Mouse (Mus musculus): Measurements from ENCODE around the gene Ttc32. TPM values are rescaled to one million over a fixed set of nuclear protein-coding genes. Genes with fewer than 3 reads are reported as not detected.
A peak's percentile ranks its signal among the peaks of the same experiment; 100 is the strongest.

Gene Ttc32
- 18.0 and 22.7 TPM in 2 replicates for polyA plus RNA-seq (2012; rRNA removed)

GRCm38 (mm10) chr12:9029888-9030723, at the start of gene Ttc32:
Ttc32 (plus strand) TSS chr12:9029997.
- under 1% methylated on average over 69 of the region's 69 CpGs for WGBS

DNA sequence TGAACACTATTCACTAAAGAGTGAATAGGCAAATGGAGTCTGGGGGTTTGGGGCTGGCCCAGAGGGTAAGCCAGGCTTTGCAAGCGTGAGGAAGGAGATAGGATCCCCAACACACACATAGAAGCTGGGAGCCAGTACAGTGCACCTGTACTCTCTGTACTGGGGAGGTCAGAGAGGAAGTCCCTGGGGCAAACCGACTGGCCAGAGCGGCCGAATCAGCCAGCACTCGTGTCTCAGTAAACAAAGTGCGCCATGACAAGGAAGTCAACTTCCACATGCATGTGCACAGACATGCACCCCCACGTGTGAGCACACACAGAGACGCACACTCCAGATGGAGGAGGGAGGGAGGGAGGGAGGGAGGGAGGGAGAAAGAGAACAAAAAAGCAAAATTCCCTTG, 36.6 kb upstream of the Ttc32 start:
- no peak overlapping the region for H3K4me3 ChIP-seq (ENCODE audit: insufficient read depth, low read depth, low read length)
- no peaks in the 10 kb centered on the region for H3K36me3 ChIP-seq (ENCODE audit: control insufficient read depth, insufficient read depth, low read length)
- WGBS, result 69% methylated on average over 8 of the region's 8 CpGs
- H3K4me1 ChIP-seq (ENCODE audit: control insufficient read depth, insufficient read depth, low read length), result no peaks in the 10 kb centered on the region
- no peak overlapping the region for H3K27ac ChIP-seq (ENCODE audit: insufficient read depth, low read depth, low read length)
- H3K27me3 ChIP-seq (replicated peaks; ENCODE audit: control insufficient read depth, insufficient read depth, low read length), result no peaks in the 10 kb centered on the region
- TF ChIP-seq CTCF (conservative IDR thresholded peaks at IDR 0.05; ENCODE audit: insufficient read depth, insufficient read length, low read depth, low read length) (no peak), POLR2A (IDR thresholded peaks at IDR 0.05; ENCODE audit: low read depth, low read length) (no peak)
- DNase-seq, result no peak

More at GRCm38 (mm10) chr12:9029888-9030723, at the start of gene Ttc32:
- DNase-seq, result peak; percentile 98
- H3K4me1 ChIP-seq (ENCODE audit: control insufficient read depth, insufficient read depth, low read length), result no peaks in the 10 kb centered on the region
- H3K36me3 ChIP-seq (ENCODE audit: control insufficient read depth, insufficient read depth, low read length), result no peaks in the 10 kb centered on the region
- H3K4me3 ChIP-seq (ENCODE audit: insufficient read depth, low read depth, low read length), result peak within 1 kb of the TSS; percentile 77
- H3K27ac ChIP-seq (ENCODE audit: insufficient read depth, low read depth, low read length), result peak within 1 kb of the TSS; percentile 99
- H3K27me3 ChIP-seq (replicated peaks; ENCODE audit: control insufficient read depth, insufficient read depth, low read length), result no peaks in the 10 kb centered on the region
- TF ChIP-seq CTCF (conservative IDR thresholded peaks at IDR 0.05; ENCODE audit: insufficient read depth, insufficient read length, low read depth, low read length) (no peak), POLR2A (IDR thresholded peaks at IDR 0.05; ENCODE audit: low read depth, low read length) (peak; percentile 60)

DNA sequence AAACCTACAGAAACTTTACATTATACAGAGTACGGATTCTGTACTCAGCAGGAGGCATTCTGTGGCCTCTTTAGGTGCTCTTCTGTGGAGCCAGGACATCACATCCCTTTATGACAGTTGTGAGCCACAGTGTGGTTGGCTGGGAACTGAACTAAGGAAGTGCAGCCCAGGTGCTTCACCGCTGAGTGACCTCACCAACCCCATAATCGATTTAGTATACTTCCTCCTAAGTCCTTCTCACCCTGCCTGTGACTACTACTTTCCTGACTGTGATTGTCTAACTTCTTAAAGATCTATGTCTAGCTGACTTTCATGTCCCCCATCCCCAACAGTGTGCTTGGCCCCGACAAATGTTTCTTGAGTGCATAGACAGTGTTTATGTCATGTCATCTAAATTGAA, 31.5 kb upstream of the Ttc32 start:
- no peak for TF ChIP-seq POLR2A (IDR thresholded peaks at IDR 0.05; ENCODE audit: low read depth, low read length)
- 88% methylated on average over 4 of the region's 4 CpGs for WGBS
- Histone ChIP-seq H3K27me3 (replicated peaks; ENCODE audit: control insufficient read depth, insufficient read depth, low read length) (no peaks in the 10 kb centered on the region), H3K27ac (ENCODE audit: insufficient read depth, low read depth, low read length) (no peak overlapping the region), H3K4me1 (ENCODE audit: control insufficient read depth, insufficient read depth, low read length) (no peaks in the 10 kb centered on the region), H3K4me3 (ENCODE audit: insufficient read depth, low read depth, low read length) (no peak overlapping the region), H3K36me3 (ENCODE audit: control insufficient read depth, insufficient read depth, low read length) (no peaks in the 10 kb centered on the region)
- DNase-seq, result no peak

GRCm38 (mm10) chr12:9002038-9002648, 27.7 kb upstream of the Ttc32 start:
- no peak for TF ChIP-seq POLR2A (IDR thresholded peaks at IDR 0.05; ENCODE audit: low read depth, low read length)
- peak; percentile 76 for TF ChIP-seq CTCF (conservative IDR thresholded peaks at IDR 0.05; ENCODE audit: insufficient read depth, insufficient read length, low read depth, low read length)
- Histone ChIP-seq H3K4me1 (ENCODE audit: control insufficient read depth, insufficient read depth, low read length) (no peaks in the 10 kb centered on the region), H3K27ac (ENCODE audit: insufficient read depth, low read depth, low read length) (no peak overlapping the region), H3K36me3 (ENCODE audit: control insufficient read depth, insufficient read depth, low read length) (no peaks in the 10 kb centered on the region; the same call in 1 of the 2 replicates), H3K27me3 (replicated peaks; ENCODE audit: control insufficient read depth, insufficient read depth, low read length) (no peaks in the 10 kb centered on the region), H3K4me3 (ENCODE audit: insufficient read depth, low read depth, low read length) (no peak overlapping the region)
- 4% methylated on average over 5 of the region's 5 CpGs for WGBS
- peak; percentile 80 for DNase-seq

GRCm38 (mm10) chr12:9007146-9007545, 22.7 kb upstream of the Ttc32 start:
- no peak for TF ChIP-seq POLR2A (IDR thresholded peaks at IDR 0.05; ENCODE audit: low read depth, low read length)
- no peak for TF ChIP-seq CTCF (conservative IDR thresholded peaks at IDR 0.05; ENCODE audit: insufficient read depth, insufficient read length, low read depth, low read length)
- 69% methylated on average over 4 of the region's 4 CpGs for WGBS
- DNase-seq, result no peak
- Histone ChIP-seq H3K27me3 (replicated peaks; ENCODE audit: control insufficient read depth, insufficient read depth, low read length) (no peaks in the 10 kb centered on the region), H3K4me1 (ENCODE audit: control insufficient read depth, insufficient read depth, low read length) (no peaks in the 10 kb centered on the region), H3K4me3 (ENCODE audit: insufficient read depth, low read depth, low read length) (no peak overlapping the region), H3K36me3 (ENCODE audit: control insufficient read depth, insufficient read depth, low read length) (no peaks in the 10 kb centered on the region; the same call in 1 of the 2 replicates), H3K27ac (ENCODE audit: insufficient read depth, low read depth, low read length) (no peak overlapping the region)

DNA sequence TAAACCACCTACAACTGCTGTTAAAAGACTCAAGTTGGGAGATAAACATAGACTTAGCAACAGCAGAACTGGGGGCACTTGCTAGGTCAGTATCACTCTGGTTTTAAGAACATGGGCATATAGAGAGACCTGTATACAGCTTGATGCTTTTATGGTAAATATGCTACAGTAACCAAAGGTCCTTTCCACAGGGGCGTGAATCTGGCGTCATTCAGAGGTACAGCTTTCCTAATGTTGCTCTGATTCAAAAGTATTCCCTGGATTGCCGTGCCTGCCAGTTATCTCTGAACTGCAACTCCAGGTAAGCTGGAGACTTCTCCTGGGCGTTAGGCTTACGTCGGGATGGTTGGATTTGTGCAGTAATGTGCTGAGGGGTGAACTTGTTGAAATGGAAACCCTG, 22.0 kb upstream of the Ttc32 start:
- no peak for DNase-seq
- H3K4me1 ChIP-seq (ENCODE audit: control insufficient read depth, insufficient read depth, low read length), result no peaks in the 10 kb centered on the region
- H3K4me3 ChIP-seq (ENCODE audit: insufficient read depth, low read depth, low read length), result no peak overlapping the region
- WGBS, result 94% methylated on average over 6 of the region's 6 CpGs
- no peak for TF ChIP-seq POLR2A (IDR thresholded peaks at IDR 0.05; ENCODE audit: low read depth, low read length)
- TF ChIP-seq CTCF (conservative IDR thresholded peaks at IDR 0.05; ENCODE audit: insufficient read depth, insufficient read length, low read depth, low read length), result no peak
- H3K36me3 ChIP-seq (ENCODE audit: control insufficient read depth, insufficient read depth, low read length), result no peaks in the 10 kb centered on the region; the same call in 1 of the 2 replicates
- no peaks in the 10 kb centered on the region for H3K27me3 ChIP-seq (replicated peaks; ENCODE audit: control insufficient read depth, insufficient read depth, low read length)
- H3K27ac ChIP-seq (ENCODE audit: insufficient read depth, low read depth, low read length), result no peak overlapping the region

DNA sequence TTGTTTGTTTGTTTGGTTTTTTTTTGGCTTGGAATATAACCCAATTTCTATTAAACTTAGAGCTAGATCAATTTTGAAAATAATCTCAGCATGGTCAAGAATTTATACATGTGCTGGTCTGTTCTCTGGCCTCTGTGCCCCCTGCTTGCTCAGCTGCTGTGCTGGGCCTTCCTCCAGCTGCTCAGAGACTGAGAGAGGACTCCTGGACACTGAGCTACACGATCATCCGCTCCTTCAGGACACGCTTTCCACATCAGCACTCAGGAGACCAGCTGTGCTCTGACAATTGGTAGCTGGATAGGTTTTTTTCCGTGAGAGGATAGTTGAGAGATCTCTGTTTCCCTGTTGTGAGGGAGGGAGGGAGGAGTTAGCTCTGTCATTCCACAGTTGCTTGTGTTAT, 19.5 kb upstream of the Ttc32 start:
- no peak overlapping the region for H3K4me3 ChIP-seq (ENCODE audit: insufficient read depth, low read depth, low read length)
- H3K27ac ChIP-seq (ENCODE audit: insufficient read depth, low read depth, low read length), result no peak overlapping the region
- WGBS, result 48% methylated on average over 4 of the region's 4 CpGs
- H3K36me3 ChIP-seq (ENCODE audit: control insufficient read depth, insufficient read depth, low read length), result peaks cover 1% of the 10 kb centered on the region; the same call in 1 of the 2 replicates
- no peaks in the 10 kb centered on the region for H3K27me3 ChIP-seq (replicated peaks; ENCODE audit: control insufficient read depth, insufficient read depth, low read length)
- TF ChIP-seq CTCF (conservative IDR thresholded peaks at IDR 0.05; ENCODE audit: insufficient read depth, insufficient read length, low read depth, low read length) (no peak), POLR2A (IDR thresholded peaks at IDR 0.05; ENCODE audit: low read depth, low read length) (no peak)
- H3K4me1 ChIP-seq (ENCODE audit: control insufficient read depth, insufficient read depth, low read length), result no peaks in the 10 kb centered on the region
- DNase-seq, result no peak

Measured in kidney, adult 2 months (tissue).